Mouse (Mus musculus) frontal cortex, adult (tissue): ENCODE data around the gene Zcchc8.
A peak's percentile ranks its signal among the peaks of the same experiment; 100 is the strongest.
"Not testable (repeated sequence)": the region's sequence is repeated elsewhere in the genome, so short reads cannot be mapped to it uniquely, and the experiment has no call there.

Source experiments
- ATAC-seq: cut with Nextera tagmentation; 2 replicates; pipeline ENCODE4 v1.9.2; 2017; ENCODE audit warnings: mild to moderate bottlenecking, moderate library complexity, mixed read lengths; ENCODE audit not compliant: low TSS enrichment

The Zcchc8 gene

DNA sequence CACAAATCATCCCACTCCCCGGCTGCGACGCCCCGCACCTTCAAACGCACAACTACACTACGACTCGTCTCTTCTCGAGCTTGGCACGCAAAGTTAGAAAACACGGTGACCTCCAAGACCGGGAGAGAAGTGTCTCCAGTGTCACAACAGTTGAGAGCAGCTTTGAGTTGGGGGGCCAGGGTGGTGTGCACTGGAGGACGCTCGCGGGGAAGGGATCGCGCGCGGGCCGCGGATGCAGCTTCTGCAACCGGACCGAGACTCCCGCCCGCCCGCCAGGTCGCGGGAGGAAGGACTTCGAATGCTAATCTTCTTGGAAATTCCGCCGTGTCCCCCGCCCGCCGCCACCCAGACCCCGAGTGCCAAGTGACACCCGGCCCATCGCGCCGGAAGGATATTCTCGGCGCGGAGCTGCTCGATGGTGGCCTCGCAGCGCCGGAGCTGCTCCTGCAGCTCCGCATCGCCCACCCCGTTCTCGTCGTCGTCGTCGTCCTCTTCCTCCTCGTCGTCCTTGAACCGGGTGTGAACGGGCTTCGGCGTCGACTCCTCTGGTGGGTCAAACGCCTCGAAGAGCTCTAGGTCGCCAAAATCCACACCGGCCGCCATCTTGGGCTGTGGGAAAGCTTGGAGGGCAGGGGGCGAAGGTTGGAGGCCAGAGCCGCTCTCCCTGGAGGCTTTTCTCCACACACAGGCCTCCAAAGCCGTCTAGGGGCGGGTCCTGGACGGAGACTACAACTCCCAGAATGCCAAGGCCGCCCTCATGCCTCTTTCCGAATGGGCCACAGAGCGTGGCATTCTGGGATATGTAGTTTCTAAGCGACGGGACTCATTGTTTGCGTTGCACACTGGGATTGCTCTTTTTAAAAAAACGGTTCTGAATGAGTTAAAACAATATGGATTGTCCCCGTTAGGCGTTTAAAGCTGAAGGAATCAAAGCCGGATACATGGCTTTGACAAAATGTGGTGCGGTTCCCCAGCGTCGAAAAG, at the start of gene Zcchc8:
Gene Zcchc8 (minus strand): TSS at position 773 of the 984 bp plus-strand sequence.
- peak; percentile 100 for ATAC-seq

DNA sequence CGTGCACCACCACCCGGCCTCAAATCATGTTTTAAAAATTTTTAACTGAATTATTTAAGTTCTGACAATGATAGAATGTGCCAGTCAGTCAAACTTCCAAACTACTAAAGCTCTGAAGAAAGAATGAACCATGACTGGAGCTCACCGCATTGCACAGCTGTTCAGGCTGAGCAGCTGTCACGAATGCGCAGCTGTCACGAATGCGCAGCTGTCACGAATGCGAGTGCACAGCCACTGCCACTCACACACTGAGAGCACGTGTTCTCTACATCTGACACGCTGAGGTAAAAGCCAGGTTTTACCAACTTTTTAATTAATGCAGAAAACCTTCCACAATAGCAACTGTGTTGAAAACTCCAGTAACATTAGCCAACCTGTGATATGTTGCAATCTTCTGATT, 45.6 kb upstream of the Zcchc8 start:
- ATAC-seq = not testable (repeated sequence)

- no peak for ATAC-seq
Observed at GRCm38 (mm10) chr5:123765506-123765905, 44.6 kb upstream of the Zcchc8 start.

- ATAC-seq = peak; percentile 99
Observed at GRCm38 (mm10) chr5:123749065-123750064, 28.5 kb upstream of the Zcchc8 start, which contains the start of the genes Rsrc2 and Kntc1. Gene Rsrc2 (minus strand): TSS chr5:123749414. Gene Kntc1 (plus strand): TSS chr5:123749716.

GRCm38 (mm10) chr5:123748339-123749064, 27.6 kb upstream of the Zcchc8 start:
- no peak for ATAC-seq

DNA sequence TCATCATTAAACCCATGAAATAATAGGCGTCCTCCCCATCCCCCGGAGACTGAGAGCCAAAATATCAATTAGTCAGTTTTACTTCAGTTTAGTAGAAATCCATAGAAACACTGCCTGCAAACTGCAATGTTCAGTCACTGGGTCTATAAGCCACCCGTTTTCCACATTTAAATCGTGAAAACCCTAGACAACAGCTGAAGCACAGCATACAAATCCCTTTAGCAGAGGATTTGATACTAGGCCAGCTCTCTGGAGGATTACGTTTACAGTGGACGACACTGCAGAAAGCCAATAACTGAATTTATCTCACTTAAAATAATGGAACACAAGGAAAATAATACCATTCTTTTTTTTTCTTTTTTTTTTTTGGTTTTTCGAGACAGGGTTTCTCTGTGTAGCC, 26.7 kb upstream of the Zcchc8 start:
- no peak for ATAC-seq

- ATAC-seq = no peak
Observed at GRCm38 (mm10) chr5:123746253-123746652, 25.4 kb upstream of the Zcchc8 start.

GRCm38 (mm10) chr5:123744358-123744757, 23.5 kb upstream of the Zcchc8 start:
- no peak for ATAC-seq

DNA sequence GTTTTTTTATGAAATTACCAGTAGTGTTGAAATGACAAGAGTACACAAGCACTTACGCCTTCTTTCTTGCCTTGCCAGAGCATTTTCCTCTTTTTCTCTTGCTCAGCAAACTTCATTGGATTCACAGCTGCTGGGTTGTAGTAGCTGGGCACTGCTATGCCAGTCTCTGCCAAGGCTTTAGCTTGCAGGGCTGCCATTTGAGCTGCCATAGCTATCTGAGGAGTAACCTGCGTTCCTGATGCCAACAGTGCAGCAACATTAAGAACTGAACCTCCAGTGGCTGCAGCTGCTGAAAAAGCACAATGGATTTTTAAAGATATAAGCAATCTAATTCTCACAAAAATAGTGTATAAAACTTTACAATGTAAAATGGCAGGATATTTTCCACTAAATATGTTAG, 10.1 kb upstream of the Zcchc8 start:
- no peak for ATAC-seq

GRCm38 (mm10) chr5:123723816-123724215, 2.9 kb upstream of the Zcchc8 start:
- not testable (repeated sequence) for ATAC-seq

GRCm38 (mm10) chr5:123714622-123715021, 6.3 kb downstream of the Zcchc8 start:
- ATAC-seq = no peak

GRCm38 (mm10) chr5:123713782-123714181, 7.1 kb downstream of the Zcchc8 start:
- ATAC-seq = no peak

- ATAC-seq = no peak
Observed at GRCm38 (mm10) chr5:123709571-123709970, 11.3 kb downstream of the Zcchc8 start.

DNA sequence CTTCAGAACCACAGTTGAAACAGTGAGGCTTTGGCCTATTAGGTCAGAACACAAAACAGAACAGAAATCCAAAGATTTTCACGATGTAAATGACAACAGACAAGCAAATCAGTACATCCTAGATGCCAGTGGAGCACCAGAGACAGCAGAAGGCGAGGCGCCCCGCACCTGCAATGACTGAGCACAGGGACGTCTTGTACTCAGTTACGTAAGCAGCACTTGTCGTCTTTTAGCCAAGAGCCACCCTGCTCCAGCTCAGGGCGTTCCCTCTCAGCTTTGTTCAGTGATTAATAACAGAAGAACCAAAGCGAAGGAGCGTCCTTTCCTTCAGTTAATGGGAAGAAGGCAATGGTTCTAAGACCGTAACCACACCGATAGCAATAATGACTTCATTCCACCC, 12.3 kb downstream of the Zcchc8 start:
- ATAC-seq = no peak

DNA sequence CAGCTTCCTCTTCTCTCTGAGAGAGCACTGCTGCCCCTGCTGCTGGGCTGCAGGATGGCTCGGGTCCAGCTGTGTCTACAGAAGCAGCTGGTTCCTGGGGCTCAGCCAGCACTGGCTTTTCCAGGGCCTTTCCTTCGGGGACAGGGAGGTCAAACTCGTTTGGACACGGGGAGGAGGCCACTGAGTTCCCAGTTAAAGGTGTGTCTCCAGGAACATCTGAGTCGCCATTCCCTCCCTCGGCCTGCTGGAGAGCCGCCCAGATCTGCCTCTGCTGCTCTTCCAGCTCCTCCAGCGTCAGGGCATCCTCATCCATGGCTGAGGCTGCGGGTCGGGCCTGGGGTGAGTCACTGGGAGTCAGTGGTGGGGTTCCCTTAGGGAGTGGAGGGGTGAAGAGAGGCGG, 20.3 kb downstream of the Zcchc8 start:
- ATAC-seq = peak; percentile 62; the same call in 1 of the 2 replicates

DNA sequence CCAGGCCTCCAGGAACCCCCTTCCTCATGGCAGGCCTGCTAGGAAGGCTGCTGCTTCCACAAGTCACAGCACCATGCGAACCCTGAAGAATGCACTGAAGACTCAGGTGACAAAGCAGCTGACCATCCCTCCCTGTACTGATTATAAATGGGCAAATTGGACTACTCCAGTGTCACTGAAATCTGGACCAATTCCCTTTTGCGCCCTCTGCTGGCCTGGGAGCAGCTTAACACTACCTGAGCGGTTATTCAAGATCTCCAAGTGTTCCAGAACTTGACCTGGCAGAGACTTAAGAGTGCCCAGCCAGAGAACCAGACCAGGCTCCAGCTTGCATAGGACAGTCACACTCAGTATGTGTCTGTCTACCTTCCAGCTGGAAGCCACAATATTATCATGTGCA, 21.7 kb downstream of the Zcchc8 start:
- ATAC-seq = peak; percentile 41; the same call in 1 of the 2 replicates

- ATAC-seq = no peak
Observed at GRCm38 (mm10) chr5:123696961-123697360, 23.9 kb downstream of the Zcchc8 start.

GRCm38 (mm10) chr5:123696244-123696643, 24.7 kb downstream of the Zcchc8 start:
- ATAC-seq = no peak

GRCm38 (mm10) chr5:123694468-123694867, 26.4 kb downstream of the Zcchc8 start:
- ATAC-seq = no peak

DNA sequence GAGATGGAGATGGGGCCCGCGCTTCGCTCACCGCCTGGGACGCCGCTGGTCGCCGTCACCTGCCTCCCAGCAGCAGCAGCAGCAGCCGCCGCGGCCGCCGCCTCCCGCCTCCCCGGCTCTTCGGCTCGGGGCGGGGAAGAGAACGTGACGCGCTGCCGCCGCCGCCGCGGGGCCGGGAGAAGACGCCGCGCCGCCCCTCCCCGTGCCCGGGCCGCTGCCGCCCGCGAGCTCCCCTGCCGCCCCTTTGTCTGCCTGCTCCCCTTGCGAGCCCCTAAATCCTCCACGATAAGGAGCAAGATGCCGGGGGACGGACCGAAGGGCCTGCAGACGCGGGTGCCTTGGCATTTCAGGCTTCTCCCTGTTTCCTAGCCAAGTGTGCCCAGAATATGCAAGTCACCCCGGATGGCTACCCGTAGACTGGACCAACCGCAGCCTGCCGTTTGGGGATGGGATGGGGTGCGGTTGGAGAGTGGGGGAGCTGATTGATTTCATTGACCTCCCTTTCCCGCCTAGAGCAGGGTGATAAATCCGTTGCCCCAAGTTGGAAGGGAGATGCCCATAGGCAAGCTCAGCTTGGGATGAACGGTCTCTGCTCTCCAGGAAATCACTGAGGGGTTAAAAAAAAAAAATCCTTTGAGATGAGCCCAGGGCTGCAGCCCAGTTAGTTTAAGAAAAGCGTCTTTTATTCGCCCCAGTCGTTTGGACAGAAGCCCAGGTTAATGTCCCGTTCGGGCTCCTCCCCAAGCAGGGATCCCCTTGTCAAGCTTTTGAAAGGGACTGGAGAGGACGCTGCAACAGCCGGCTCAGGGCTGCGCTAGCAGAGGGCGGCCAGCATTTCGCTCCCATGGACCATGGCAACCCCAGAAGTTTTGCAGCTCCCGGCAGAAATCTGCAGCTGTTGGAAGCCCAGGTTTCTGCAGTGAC, 36.4 kb downstream of the Zcchc8 start, which contains the start of gene Clip1:
Gene Clip1 (minus strand): TSS at position 398 of the 924 bp plus-strand sequence.
- peak; percentile 74 for ATAC-seq
